Mouse (Mus musculus) hindlimb bud, embryonic 11.5 days (tissue): ENCODE measurements around the gene Herpud1.
"Not testable (repeated sequence)": the region's sequence is repeated elsewhere in the genome, so short reads cannot be mapped to it uniquely, and the experiment has no call there.

Experiments
- DNase-seq: peaks from one replicate; pipeline ENCODE4 v3.0.0-alpha.2; 2012; ENCODE audit warnings: low read depth, low spot score; ENCODE audit errors: extremely low spot score

Herpud1 gene

GRCm38 (mm10) chr8:94399361-94399953 lies 13.2 kb downstream of the Herpud1 start:
- DNase-seq: no peak

- not testable (repeated sequence) for DNase-seq
These were observed 13.7 kb downstream of the Herpud1 start for GRCm38 (mm10) chr8:94399957-94400356.

- DNase-seq: no peak
These were observed 22.3 kb downstream of the Herpud1 start for GRCm38 (mm10) chr8:94408443-94409080.

- DNase-seq: no peak
These were observed 23.3 kb downstream of the Herpud1 start for GRCm38 (mm10) chr8:94409523-94409922.

GRCm38 (mm10) chr8:94412518-94412917 lies 26.3 kb downstream of the Herpud1 start:
- DNase-seq: no peak

GRCm38 (mm10) chr8:94413509-94413908 lies 27.3 kb downstream of the Herpud1 start:
- no peak for DNase-seq

- no peak for DNase-seq
These were observed 29.0 kb downstream of the Herpud1 start for GRCm38 (mm10) chr8:94415218-94415617.

GRCm38 (mm10) chr8:94418017-94418416 lies 31.8 kb downstream of the Herpud1 start:
- DNase-seq: no peak

GRCm38 (mm10) chr8:94422270-94422669 lies 36.0 kb downstream of the Herpud1 start:
- no peak for DNase-seq

GRCm38 (mm10) chr8:94427953-94428352 lies 41.7 kb downstream of the Herpud1 start:
- no peak for DNase-seq

GRCm38 (mm10) chr8:94428420-94428819 lies 42.2 kb downstream of the Herpud1 start:
- DNase-seq: no peak

GRCm38 (mm10) chr8:94429376-94429775 lies 43.1 kb downstream of the Herpud1 start:
- DNase-seq: no peak

GRCm38 (mm10) chr8:94432212-94432611 lies 46.0 kb downstream of the Herpud1 start:
- DNase-seq: no peak

- DNase-seq: no peak
These were observed 47.8 kb downstream of the Herpud1 start, which contains the start of gene Nlrc5 for GRCm38 (mm10) chr8:94433981-94434466. Nlrc5 (plus strand) TSS chr8:94434356.

GRCm38 (mm10) chr8:94434958-94435357 lies 48.7 kb downstream of the Herpud1 start:
- DNase-seq: no peak

GRCm38 (mm10) chr8:94435397-94436111 lies 49.3 kb downstream of the Herpud1 start:
- no peak for DNase-seq

- no peak for DNase-seq
These were observed 49.9 kb downstream of the Herpud1 start for GRCm38 (mm10) chr8:94436112-94436572.

- no peak for DNase-seq
These were observed 50.7 kb downstream of the Herpud1 start for GRCm38 (mm10) chr8:94436900-94437299.

GRCm38 (mm10) chr8:94438659-94439058 lies 52.4 kb downstream of the Herpud1 start:
- DNase-seq: no peak

GRCm38 (mm10) chr8:94439691-94440090 lies 53.5 kb downstream of the Herpud1 start:
- no peak for DNase-seq

GRCm38 (mm10) chr8:94440389-94440788 lies 54.2 kb downstream of the Herpud1 start:
- DNase-seq: no peak

GRCm38 (mm10) chr8:94441686-94442085 lies 55.4 kb downstream of the Herpud1 start:
- no peak for DNase-seq
